Mouse (Mus musculus): ENCODE results near the gene Echdc3. TPM values are rescaled to one million over a fixed set of nuclear protein-coding genes. Genes with fewer than 3 reads are reported as not detected.

Gene Echdc3
- total RNA-seq, 4 experiments from 2014 or later = 0.71 to 1.2 (median 0.96) TPM

DNA sequence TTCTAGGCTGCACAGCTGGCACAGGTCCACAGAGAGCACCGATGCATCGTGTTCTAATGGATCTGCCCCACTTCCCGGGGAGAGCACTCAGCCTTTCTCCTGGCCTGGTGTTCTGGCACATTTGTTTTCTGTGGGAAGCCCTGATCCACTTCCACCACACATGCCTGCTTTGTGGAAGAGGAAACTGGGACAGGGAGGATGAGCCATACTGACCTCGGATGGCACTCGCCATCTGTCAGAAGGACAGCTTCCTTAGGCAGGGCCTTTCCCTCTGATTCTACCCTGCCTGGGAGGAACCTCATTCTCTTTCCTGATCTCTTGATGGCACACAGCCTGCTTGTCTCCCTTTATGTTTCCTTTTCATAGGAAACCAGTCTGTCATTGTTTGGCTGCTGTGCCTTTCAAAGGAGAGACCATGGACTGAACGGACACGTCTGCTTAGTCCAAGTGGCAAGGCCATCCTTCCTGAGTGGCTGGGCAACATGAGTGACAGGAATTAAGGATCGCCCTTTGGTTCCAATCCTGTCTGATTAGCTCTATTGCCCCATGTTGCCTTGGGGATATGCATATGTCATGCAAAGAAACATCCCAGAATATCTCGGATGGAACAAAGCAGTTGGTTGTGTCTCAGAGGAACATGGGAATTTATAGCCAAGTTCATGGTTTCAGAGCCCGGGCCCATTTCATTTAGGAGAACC, 13.7 kb upstream of the Echdc3 start:
- DNase-seq (ENCODE audit: low spot score in 2 of 2) = no peak

DNA sequence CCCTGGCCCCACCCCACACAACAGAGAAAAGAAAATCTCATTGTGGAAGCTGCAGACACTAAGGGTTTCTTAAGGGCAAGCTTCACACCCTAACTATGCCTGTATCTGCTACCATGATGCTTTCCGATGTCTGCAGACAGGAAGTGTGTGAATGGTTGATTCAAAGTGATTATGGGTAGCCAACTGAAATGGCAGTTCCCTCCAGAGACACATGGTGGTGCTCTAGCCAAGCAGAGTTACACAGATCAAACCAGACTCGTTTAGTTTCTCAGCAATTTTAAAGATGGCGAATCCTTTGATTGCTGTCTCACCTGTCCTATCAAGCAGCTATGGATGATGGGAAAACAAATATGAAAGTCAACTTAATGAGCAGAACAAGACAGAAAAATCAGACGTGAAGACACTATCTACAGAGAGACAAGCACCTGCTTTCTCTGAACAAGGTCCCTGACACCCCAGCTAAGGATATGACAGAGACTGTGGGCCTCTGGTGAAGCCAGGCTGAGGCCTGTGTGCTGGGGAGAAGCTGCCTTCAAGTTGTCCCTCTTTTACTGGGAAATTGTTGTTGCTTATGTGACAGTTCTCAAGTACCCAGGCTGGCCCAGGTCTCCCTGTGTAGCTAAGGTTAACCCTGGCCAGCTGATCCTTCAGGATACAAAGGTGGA, 7.4 kb upstream of the Echdc3 start:
- DNase-seq (ENCODE audit: low spot score in 2 of 2) = peak; percentile 32 to 78

DNA sequence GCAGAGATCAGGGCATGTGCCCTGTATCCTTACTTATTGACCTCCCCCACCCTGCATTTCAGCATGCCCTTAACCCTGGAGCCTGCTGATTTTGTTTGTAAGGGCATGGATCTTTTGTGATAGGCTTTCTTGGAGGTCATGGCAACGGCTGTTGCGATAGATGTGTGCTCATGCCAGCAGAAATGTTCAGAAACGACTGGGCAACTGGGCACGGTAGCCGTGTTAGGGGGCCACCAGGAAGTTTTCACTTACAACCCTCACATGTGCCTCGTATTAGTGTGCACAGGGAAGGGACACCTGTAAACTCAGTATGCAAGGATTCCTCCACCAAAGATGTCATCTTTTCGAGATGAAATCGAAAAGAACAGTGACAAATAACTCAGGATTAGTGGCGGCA, 508 bp downstream of the Echdc3 start:
- no peak for DNase-seq (ENCODE audit: low spot score in 2 of 2)

DNA sequence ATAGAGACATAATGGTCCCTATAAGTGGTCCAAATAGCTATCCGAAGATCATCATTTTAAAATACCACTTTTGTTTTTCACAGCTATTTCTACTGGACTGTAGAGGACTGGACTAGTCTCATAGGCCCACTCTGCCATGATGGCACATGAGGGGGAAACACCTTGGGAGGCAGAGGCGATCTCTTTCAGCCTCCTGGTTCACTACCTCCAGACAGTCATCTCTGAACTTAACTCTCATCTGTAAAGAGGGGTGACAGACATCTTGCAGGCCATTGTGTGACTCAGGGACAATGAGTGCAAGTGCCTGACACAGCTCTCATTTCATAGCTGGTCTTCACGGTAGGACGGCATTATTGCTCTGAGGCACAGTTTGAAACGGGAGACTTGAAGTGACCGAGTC, 2.0 kb downstream of the Echdc3 start:
- DNase-seq (ENCODE audit: low spot score in 2 of 2) = no peak

DNA sequence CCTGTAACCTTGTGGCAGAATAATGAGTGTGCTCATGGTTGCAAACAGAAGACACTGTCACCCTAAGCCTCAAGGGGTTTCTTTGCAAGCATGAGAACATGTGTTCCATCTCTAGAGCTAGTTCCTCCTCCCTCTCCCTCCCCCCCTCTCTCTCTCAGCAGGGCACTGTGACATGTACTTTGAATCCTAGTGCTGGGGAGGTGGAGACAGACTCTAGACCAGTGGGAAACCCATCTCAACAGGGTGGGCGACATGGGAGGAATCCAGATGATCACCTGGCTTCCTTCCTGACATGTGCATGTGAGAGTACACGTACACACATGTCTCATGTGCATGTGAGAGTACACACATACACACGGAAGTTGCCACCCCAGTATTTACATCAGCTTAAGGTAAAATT, 3.1 kb downstream of the Echdc3 start:
- no peak for DNase-seq (ENCODE audit: low spot score in 2 of 2)

DNA sequence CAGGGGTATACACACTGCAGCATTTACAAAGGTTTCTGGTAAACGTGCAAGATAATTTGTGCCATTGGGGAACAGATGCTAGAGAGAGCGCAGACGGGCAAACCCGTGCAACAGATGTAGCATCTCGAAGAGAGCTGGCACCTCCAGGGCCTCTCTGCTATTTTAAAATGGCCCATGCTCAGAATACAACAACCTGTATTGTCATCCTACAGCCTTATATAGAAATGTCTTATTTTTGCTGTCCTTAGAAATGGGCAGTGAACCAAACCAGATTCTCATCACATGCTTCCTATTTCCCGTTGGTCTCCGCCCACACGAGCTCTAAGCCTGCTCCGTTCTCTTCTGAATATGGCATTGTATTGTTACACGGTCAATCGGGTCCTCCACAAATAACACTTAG, 3.7 kb downstream of the Echdc3 start:
- DNase-seq (ENCODE audit: low spot score in 2 of 2) = peak in 1 of 2 experiments; percentile 63

DNA sequence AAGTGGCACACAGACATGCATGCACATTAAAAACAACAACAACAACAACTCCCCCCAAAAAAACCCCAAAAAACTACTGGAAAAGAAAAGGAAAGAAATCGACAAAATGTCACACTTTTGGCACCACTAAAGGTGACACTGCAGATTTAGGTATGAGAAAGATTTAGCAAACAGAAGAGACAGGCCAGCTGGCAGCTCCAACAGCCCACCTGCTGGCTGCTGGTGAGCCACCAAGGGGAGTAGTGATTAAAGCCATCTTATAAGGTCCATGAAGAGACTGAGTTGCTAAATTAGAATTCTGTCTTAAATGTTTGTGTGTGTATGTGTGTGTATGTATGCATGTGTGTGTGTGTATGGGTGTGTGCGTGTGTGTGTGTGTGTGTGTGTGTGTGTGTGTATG, 5.1 kb downstream of the Echdc3 start:
- no peak for DNase-seq (ENCODE audit: low spot score in 2 of 2)

DNA sequence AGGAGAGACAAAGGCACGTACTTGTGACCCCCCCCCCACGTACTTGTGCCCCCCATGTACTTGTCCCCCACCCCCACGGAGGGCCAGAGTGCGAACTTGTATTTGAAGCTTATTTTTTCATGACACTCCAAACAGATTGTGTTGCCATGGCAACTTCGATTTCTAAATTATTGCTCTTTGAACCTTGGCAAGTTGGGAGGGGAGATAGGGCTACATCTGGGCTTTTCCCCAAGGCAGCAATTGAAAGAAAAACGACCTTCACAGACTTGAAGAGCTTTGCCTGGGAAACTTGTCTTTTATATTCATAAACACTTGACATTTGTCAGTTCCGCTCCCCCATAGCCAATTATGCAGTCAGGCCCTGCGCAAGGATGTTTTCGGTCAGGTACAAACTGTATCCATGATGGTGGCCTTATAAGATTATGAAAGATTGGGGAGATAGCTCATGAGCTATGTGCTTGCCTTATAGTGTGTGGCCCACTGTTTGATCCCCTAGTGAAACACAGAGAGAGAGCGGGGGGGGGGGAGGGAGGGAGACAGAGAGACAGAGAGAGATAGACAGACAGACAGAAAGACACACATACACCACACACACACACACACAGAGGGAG, 16.4 kb downstream of the Echdc3 start:
- DNase-seq (ENCODE audit: low spot score in 2 of 2) = no peak

DNA sequence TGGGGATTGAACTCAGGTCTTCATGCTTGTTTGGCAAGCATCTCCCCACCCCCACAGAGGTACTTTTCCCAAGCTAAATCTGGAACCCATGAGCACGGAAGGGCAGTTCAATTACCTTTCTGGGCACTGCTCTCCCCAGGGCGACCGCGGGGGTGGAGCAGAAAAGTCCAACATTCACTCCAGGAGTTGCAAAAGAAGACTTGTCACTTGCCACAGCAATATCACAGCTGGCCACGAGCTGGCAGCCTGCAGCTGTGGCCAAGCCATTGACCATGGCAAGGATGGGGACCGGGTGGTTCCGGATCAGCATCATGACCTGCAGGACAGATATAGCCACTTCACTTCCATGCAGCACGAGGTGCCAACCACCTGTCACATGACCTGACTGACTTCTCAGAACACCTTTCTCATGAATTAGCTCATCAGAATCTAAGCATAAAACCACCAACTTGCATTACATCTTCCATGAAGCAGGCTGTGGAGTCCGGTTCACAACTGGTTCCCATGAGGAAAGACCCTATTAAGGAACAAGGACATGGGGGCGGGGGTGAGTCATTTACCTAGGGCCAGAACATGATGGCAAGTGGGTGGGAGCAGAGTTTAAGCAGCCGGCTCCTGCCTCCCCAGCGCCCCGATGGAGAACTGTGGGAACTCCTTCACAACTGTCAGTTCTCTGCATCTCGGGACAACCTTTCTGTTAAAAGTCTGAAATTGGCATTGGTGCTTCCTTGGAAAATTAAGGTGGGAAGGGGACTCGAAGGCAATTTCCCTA, 17.2 kb downstream of the Echdc3 start:
- no peak for DNase-seq (ENCODE audit: low spot score in 2 of 2)

DNA sequence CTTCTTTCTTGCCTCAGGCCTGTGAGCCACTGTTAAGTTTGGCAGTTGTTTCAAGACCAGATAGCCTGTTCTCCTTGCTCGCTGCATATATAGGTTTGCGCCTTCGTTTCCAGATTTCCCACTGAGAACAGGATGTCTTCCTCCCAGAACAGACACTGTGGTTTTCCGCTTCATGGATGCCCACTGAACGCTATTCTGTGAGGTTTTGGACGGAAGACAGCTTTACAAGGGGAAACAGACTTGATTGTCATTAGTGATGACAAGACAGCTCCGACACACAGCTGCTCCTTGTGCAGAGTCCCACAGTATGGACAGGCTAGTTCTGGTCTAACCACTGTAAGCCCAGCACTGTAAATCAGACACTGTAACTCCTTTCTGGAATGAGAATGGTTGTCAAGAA, 18.3 kb downstream of the Echdc3 start:
- no peak for DNase-seq (ENCODE audit: low spot score in 2 of 2)

DNA sequence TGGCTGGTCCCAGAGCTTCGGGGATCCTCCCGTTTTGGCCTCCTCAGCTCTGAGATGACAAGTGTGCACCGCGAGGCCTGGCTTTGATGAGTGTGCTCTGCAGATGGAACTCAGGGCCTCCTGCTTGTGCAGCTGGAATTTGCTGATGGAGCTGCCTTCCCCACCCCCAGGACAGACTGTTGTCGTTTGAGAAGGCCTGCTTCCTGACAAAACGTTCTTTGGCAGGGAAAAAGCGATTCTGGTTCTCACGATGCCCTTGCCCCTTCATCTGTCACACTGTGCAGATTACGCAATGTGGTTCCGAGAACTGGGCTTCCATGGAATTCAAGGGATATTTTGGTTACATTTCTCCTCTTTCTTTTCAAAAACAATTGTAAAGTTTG, 19.3 kb downstream of the Echdc3 start:
- no peak for DNase-seq (ENCODE audit: low spot score in 2 of 2)

DNA sequence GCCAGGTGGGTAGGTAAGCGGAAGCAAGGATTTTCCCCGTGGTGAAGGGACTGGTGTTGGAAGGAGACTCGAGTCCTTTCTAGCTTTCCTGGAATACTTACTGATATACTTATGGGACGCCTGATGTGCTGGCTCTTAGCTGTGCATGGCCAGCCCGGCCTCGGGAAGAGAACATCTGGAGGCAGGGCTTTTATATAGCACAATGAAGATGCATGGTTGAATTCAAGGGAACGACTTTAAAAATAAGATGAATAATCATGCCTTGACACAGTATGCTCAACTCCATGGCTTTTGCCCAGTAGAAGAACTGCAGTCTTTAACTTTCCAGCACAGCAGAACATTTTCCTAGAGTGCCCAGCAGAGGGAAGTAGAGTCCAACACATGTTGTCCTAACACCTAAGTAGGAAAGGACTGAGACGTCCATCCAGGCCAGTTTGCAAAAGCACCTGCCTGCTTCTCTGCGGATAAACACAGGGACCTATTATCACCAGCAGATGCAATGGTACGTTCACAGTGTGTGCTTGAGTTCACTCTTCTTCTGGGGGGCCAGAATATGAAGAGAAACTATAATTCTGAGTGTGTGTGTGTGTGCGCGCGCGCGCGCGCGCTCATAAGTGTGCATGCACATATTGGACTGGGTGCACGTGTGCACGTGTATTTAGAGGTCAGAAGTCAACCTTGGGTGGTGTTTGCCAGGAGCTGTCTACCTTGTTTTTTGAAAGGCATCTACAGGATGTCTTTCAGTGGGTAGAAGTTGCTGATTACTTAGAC, 19.8 kb downstream of the Echdc3 start:
- DNase-seq (ENCODE audit: low spot score in 2 of 2) = peak in 1 of 2 experiments; percentile 44

DNA sequence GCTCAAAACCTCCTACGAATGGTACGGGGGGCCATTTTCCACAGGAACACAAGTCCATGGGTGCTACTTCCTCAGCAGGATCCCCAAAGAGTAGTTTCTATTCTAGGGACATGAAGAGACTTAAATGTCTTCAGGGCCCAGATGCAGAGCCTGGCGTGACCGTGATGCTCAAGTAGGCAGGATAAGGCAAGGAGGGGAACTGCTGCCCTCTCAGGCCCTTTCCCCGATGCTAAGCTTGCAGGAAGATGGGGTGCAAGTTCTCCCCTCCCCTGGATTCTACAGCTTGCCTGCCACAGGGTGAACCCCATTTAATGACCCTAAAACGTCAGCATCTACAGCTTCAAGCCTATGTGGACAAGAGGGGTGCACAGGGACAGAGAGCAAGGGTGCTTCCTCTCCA, 22.8 kb downstream of the Echdc3 start:
- DNase-seq (ENCODE audit: low spot score in 2 of 2) = no peak

DNA sequence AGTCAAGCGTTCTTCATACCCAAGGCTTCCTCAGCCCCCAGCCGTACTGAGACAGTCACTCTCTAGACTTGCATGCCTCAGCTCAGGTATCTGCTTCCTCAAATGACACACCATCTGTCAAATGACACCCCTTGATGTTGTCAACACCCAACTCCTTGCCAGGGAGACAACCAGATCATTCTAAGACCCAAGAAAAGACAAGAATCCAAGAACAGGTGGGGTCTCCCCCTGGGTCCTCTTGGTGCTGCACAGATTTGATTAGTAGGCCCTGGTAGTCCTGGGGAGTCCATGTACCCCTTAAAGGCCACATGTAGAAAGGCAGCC, 23.2 kb downstream of the Echdc3 start:
- DNase-seq (ENCODE audit: low spot score in 2 of 2) = no peak

DNA sequence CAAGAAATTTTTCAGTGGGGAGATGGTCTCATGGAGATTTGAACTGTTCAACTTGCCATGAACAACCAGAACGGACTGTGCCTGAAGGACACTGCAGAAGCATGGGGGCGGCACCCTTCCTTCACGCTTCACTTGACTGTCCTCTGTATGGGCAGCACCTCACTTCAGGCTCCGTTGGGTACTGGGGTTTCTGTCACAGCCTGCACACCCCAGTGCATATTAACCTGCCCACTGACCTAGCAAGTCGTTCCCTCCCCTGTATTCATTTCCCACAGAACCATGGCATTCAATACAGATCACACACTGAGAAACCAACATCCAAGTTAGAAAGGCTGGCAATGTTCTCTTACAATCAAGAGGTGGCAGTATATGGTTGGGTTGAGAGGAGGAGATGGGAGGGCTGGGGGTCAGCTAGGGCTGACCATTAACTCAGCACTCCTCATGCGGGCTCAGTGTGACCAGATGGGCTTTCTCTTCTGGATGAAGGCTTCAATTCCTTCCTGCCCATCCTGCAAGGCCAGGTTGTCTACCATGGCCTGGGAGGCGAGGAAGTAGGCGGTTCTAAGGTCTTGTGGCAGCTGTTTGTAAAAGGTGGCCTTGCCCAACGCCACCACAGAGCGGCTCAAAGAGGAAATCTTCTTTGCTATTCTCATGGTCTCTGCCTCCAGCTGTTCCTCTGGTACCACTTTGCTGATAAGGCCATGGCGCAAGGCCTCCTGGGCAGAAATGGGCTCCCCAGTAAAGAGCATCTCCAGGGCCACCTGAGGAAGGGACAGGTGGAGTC, 23.8 kb downstream of the Echdc3 start:
- no peak for DNase-seq (ENCODE audit: low spot score in 2 of 2)

DNA sequence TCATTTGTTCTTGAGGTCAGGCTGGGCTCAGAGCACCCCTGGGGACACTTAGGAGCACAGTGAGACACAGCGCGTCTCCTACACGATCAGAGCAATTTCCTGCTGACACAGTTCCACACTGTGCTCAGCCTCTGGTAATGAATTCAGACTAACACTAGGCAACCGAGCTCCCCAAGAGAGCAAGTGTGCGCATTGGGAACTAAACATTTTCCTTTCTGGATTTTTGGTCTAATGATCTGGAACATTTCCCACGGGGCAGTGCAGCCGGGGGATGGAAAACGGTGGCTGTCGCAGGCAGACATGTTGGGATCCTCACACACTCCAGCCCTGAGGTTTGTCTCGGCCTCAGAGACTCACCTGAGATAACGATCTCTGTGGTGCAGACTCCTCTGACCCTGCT, 25.4 kb downstream of the Echdc3 start:
- no peak for DNase-seq (ENCODE audit: low spot score in 2 of 2)

DNA sequence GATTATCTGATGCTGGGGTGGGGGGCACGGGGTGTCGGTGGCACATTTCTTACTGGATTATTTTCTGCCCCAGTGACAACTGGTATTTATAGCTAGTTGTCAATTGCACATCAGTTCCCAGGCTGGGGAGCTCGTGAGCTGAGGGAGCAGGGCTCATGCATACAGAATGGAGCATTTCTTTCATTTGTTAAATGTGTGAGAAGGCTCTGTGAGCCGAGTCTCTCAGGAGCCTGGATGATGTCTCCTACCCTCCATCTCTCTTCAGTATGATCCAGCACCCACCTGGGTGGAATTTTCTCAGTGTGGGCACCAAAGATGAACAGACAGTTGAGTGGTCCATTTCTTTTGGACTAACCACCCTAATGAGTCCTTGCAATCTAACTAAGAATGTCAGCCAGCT, 25.9 kb downstream of the Echdc3 start:
- DNase-seq (ENCODE audit: low spot score in 2 of 2) = no peak

DNA sequence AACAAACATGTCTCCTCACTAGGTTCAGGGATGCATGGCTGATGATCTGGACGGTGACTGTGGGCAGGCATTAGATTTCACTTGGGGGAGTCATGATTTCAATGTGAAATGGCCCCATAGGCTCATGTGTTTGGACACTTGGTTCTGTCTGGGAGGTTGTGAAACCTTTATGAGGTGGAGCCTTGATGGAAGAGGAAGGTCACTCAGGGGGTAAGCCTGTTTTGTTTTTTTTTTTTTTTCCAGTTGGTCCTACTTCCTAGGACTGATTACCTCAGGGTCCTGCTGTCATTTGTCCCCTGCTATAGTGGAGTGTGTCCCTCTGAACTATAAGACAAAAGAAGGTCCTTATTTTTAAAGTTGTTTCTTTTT, 33.1 kb downstream of the Echdc3 start:
- no peak for DNase-seq (ENCODE audit: low spot score in 2 of 2)

DNA sequence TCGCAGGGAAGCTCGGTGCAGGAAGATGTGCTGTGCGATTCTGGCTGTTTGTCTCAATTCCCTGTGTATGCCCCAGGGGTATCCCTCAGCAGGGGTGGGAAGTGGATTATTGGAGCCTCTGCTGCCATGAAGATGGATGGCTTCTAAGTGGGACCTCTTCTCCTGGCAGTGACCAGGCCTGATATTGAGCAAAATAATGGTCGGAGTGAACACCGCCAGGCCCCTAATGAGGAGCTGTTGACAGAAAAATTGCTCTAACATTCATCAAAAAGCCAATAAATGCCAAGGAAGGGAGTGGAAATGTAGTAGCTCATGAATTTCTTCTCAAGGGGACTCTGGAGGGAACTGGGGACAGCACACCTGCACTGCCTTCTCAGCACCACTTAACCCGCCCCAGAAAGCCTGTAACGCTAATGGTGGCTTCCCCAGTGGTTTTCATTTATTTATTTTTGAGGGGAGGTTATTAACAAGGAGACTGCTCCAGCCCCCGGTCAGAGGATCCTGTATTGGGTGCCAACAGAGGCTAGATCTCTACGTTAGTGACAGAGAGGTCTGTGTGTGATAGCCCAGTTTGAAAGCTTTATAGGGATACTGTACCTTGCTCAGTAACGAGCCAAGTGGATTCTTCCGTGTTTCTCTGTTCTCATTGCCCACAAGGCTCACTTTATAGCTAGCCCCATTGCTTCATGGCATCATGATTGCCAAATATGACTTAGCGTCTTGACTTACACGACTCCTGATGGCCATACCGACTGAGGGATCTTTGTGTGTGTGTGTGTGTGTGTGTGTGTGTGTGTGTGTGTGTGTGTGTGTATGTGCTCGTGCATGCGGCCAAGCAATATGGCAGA, 33.7 kb downstream of the Echdc3 start:
- no peak for DNase-seq (ENCODE audit: low spot score in 2 of 2)

DNA sequence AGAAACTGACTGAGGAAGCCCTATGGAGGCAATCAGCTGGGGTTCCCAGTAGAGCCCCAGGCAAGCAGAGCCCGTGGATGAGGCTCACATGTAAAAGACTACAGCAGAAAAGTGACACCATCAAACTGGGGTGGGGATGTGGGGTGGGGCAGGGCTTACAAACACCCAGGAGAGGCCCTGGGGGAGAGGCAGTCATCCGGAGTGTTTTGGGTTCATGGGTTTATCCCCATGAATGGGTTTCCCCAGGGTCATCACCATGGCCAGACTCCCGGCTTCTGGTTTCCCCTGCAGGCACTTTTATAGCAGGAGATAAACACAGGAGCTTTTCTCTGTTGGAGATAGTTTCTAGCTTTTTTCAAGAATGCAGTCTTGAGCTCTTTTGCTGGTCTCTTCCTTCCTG, 39.8 kb downstream of the Echdc3 start:
- DNase-seq (ENCODE audit: low spot score in 2 of 2) = no peak

All from left cerebral cortex, adult 8-10 months (tissue).